In genomic region chr2:69862117-69862657, GRCm38 (mm10) we compare ENCODE assay signal across 9 mouse cellular contexts. TPM values are rescaled to one million over a fixed set of nuclear protein-coding genes. Genes with fewer than 3 reads are reported as not detected.
DNase-seq lines count a peak whose midpoint lies in the region; ATAC-seq lines count a peak whose summit lies in the region.
"Had no signal": no experiment of that assay in that cellular context is flagged by ENCODE, and none has a peak within 500 bp of the region (broad histone marks: within the 10 kb centered on the region; RNA-seq: fewer than 3 reads in every experiment).

No protein-coding gene starts in this region.

- ATAC-seq in frontal cortex, adult (ENCODE audit: low TSS enrichment): peak; percentile 3
- peak; percentile 22; the same call in 1 of the 2 replicates for ATAC-seq in intestine, embryonic 15.5 days
- no peak for ATAC-seq in neural tube, embryonic 15.5 days (ENCODE audit: low FRiP score)

- peak overlapping the region; percentile 67 for H3K4me2 ChIP-seq in intestine, embryonic 15.5 days (replicated peaks)
- peak overlapping the region; percentile 78 for H3K4me2 ChIP-seq in neural tube, embryonic 15.5 days

- no peaks in the 10 kb centered on the region for H3K27me3 ChIP-seq in intestine, embryonic 15.5 days (replicated peaks)
- H3K27me3 ChIP-seq in neural tube, embryonic 15.5 days (replicated peaks): no peaks in the 10 kb centered on the region

- H3K4me1 ChIP-seq in intestine, embryonic 15.5 days (replicated peaks): 0 out of 2 replicates have a peak, but pooled peaks cover 4% of the 10 kb centered on the region
- H3K4me1 ChIP-seq in neural tube, embryonic 15.5 days: peaks cover 31% of the 10 kb centered on the region

- WGBS in intestine, embryonic 15.5 days: under 1% methylated on average over 13 of the region's 13 CpGs
- 4% methylated on average over 13 of the region's 13 CpGs for WGBS in neural tube, embryonic 15.5 days

- H3K9me3 ChIP-seq in intestine, embryonic 15.5 days: no peaks in the 10 kb centered on the region
- H3K9me3 ChIP-seq in neural tube, embryonic 15.5 days (replicated peaks): no peaks in the 10 kb centered on the region

- peak overlapping the region; percentile 100 for H3K4me3 ChIP-seq in intestine, embryonic 15.5 days (replicated peaks)
- peak overlapping the region; percentile 99 for H3K4me3 ChIP-seq in neural tube, embryonic 15.5 days (replicated peaks)

- peak overlapping the region; percentile 100 for H3K9ac ChIP-seq in intestine, embryonic 15.5 days
- H3K9ac ChIP-seq in neural tube, embryonic 15.5 days (replicated peaks): peak overlapping the region; percentile 99

- H3K27ac ChIP-seq in intestine, embryonic 15.5 days: peak overlapping the region; percentile 90; the same call in 1 of the 2 replicates
- H3K27ac ChIP-seq in neural tube, embryonic 15.5 days (replicated peaks): peak overlapping the region; percentile 91

- no peaks in the 10 kb centered on the region for H3K36me3 ChIP-seq in intestine, embryonic 15.5 days
- peaks cover 3% of the 10 kb centered on the region for H3K36me3 ChIP-seq in neural tube, embryonic 15.5 days

- no peak for DNase-seq in frontal cortex, postnatal 36 days (ENCODE audit: low spot score in 2 of 2)
- DNase-seq in thymus, postnatal 25 days: peak; percentile 14
- no peak for DNase-seq in thymus, postnatal 14 days
- no peak for DNase-seq in gastrocnemius, postnatal 25 days
- DNase-seq in frontal cortex, postnatal 10 days (ENCODE audit: low spot score in 2 of 2): no peak

RNA-seq across cellular contexts. Expression of gene Ssb, which starts 0.8 kb away (rescaled TPM):
- 290 and 358 TPM in 2 replicates for polyA plus RNA-seq in intestine, embryonic 15.5 days (2015; fragmentation: Nextera tagmentation; extraction: Ambion mirVana)
- 263 and 279 TPM in 2 replicates for polyA plus RNA-seq in neural tube, embryonic 15.5 days (2015; fragmentation: Nextera tagmentation; extraction: Ambion mirVana)
- 10 to 100 TPM; 53.6 to 57.2 TPM for total RNA-seq in gastrocnemius, postnatal 25 days (2021)

RNA-seq across cellular contexts. Expression of gene Mettl5, which starts 23.2 kb away (rescaled TPM):
- 39.8 and 41.2 TPM in 2 replicates for polyA plus RNA-seq in intestine, embryonic 15.5 days (2015; fragmentation: Nextera tagmentation; extraction: Ambion mirVana)
- polyA plus RNA-seq in neural tube, embryonic 15.5 days (2015; fragmentation: Nextera tagmentation; extraction: Ambion mirVana): 30.3 and 34.6 TPM in 2 replicates
- total RNA-seq in gastrocnemius, postnatal 25 days (2021): 10 to 100 TPM; 16.1 to 17.4 TPM

RNA-seq across cellular contexts. Expression of gene Ubr3, which starts 34.9 kb away (rescaled TPM):
- polyA plus RNA-seq in intestine, embryonic 15.5 days (2015; fragmentation: Nextera tagmentation; extraction: Ambion mirVana): 10.5 and 10.9 TPM in 2 replicates
- polyA plus RNA-seq in neural tube, embryonic 15.5 days (2015; fragmentation: Nextera tagmentation; extraction: Ambion mirVana): 15.2 and 17.7 TPM in 2 replicates
- total RNA-seq in gastrocnemius, postnatal 25 days (2021): 100 to 1,000 TPM; 151 to 165 TPM

RNA-seq across cellular contexts. Expression of gene Klhl23, which starts 40.4 kb away (rescaled TPM):
- 33.3 and 37.2 TPM in 2 replicates for polyA plus RNA-seq in intestine, embryonic 15.5 days (2015; fragmentation: Nextera tagmentation; extraction: Ambion mirVana)
- polyA plus RNA-seq in neural tube, embryonic 15.5 days (2015; fragmentation: Nextera tagmentation; extraction: Ambion mirVana): 88.3 and 96.9 TPM in 2 replicates
- 10 to 100 TPM; 14.1 to 19.0 TPM for total RNA-seq in gastrocnemius, postnatal 25 days (2021)
- total RNA-seq: neutrophil, adult 5-6 weeks had no signal
